ENCODE assay signal across 21 mouse cellular contexts in the genomic region with DNA sequence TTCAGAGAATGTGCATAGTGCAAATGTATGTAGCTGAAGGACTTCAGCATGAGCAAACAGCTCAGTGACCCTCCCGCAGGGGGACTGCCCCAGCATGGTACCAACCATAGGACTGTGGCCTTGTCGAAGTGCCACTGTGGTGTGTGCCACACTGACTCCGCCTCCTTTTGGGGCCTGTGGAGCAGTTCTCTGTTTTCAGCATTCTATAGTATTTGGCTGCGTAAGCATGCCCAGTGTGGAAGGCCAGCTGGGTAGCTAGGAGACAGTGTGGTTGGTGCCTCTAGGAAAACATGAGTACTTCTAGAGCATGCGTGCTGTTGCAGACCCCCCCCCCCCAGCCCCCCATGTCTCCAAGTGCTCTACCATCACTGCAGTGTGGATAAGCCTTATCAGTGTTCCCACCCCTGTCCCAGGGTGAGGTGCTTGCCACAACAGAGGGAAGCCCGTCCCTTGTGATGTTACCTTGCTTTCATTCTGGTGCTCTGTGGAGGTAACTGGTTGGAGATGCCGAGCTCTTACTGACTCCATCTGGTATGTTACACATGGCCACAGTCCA. TPM values are rescaled to one million over a fixed set of nuclear protein-coding genes. Genes with fewer than 3 reads are reported as not detected.
DNase-seq lines count a peak whose midpoint lies in the region; ATAC-seq and TF ChIP-seq lines count a peak whose summit lies in the region.
"Had no signal": no experiment of that assay in that cellular context is flagged by ENCODE, and none has a peak within 500 bp of the region (broad histone marks: within the 10 kb centered on the region; RNA-seq: fewer than 3 reads in every experiment).

No protein-coding gene starts in this region.

- TF ChIP-seq EP300 in liver, postnatal 0 days (IDR thresholded peaks at IDR 0.05; ENCODE audit: low read depth): 0 out of 2 replicates have a peak, but pooled peaks have one; percentile 27

- no peaks in the 10 kb centered on the region for H3K9me3 ChIP-seq in forebrain, postnatal 0 days (ENCODE audit: low read length)
- no peaks in the 10 kb centered on the region for H3K9me3 ChIP-seq in forebrain, embryonic 16.5 days (ENCODE audit: control insufficient read depth, low read length)
- H3K9me3 ChIP-seq in G1E (replicated peaks): no peaks in the 10 kb centered on the region
- H3K9me3 ChIP-seq in liver, postnatal 0 days (ENCODE audit: low read length): no peaks in the 10 kb centered on the region
- H3K9me3 ChIP-seq in midbrain, postnatal 0 days (ENCODE audit: low read length): no peaks in the 10 kb centered on the region
- H3K9me3 ChIP-seq: heart, embryonic 13.5 days; hindbrain, embryonic 15.5 days; limb, embryonic 13.5 days; midbrain, embryonic 13.5 days had no signal

- H3K4me3 ChIP-seq in forebrain, postnatal 0 days (ENCODE audit: low read depth, low read length): no peak overlapping the region
- no peak overlapping the region for H3K4me3 ChIP-seq in forebrain, embryonic 16.5 days (replicated peaks; ENCODE audit: low read length)
- H3K4me3 ChIP-seq in G1E (ENCODE audit: low read depth, low read length): peak overlapping the region; percentile 53; the same call in 1 of the 2 replicates
- H3K4me3 ChIP-seq in liver, postnatal 0 days (ENCODE audit: low read depth, low read length): no peak overlapping the region
- H3K4me3 ChIP-seq in midbrain, postnatal 0 days (ENCODE audit: low read depth, low read length): no peak overlapping the region
- H3K4me3 ChIP-seq: heart, embryonic 13.5 days; hindbrain, embryonic 15.5 days; limb, embryonic 13.5 days; midbrain, embryonic 13.5 days; myocyte had no signal

- 0 out of 2 replicates have a peak, but pooled peaks have one; percentile 27 for ATAC-seq in forebrain, postnatal 0 days
- no peak for ATAC-seq in forebrain, embryonic 16.5 days
- ATAC-seq in G1E (ENCODE audit: extremely low read depth, insufficient number of reproducible peaks, low FRiP score, poor library complexity, severe bottlenecking): peak; percentile 76
- ATAC-seq in liver, postnatal 0 days: peak; percentile 79
- no peak for ATAC-seq in midbrain, postnatal 0 days (ENCODE audit: low FRiP score)
- ATAC-seq: intestine, embryonic 16.5 days; midbrain, embryonic 13.5 days had no signal

- peaks cover 88% of the 10 kb centered on the region for H3K36me3 ChIP-seq in forebrain, postnatal 0 days (ENCODE audit: insufficient read depth)
- H3K36me3 ChIP-seq in forebrain, embryonic 16.5 days (ENCODE audit: control insufficient read depth, insufficient read depth): peaks cover 49% of the 10 kb centered on the region
- H3K36me3 ChIP-seq in G1E (replicated peaks): peaks cover 99% of the 10 kb centered on the region
- H3K36me3 ChIP-seq in liver, postnatal 0 days (replicated peaks; ENCODE audit: insufficient read depth, low read length): peaks cover 94% of the 10 kb centered on the region
- H3K36me3 ChIP-seq in midbrain, postnatal 0 days (ENCODE audit: insufficient read depth, low read length): peaks cover 86% of the 10 kb centered on the region

- H3K4me2 ChIP-seq in forebrain, postnatal 0 days (ENCODE audit: low read depth): no peak overlapping the region
- no peak overlapping the region for H3K4me2 ChIP-seq in forebrain, embryonic 16.5 days (ENCODE audit: low read length)
- no peak overlapping the region for H3K4me2 ChIP-seq in liver, postnatal 0 days (ENCODE audit: low read depth, low read length)
- no peak overlapping the region for H3K4me2 ChIP-seq in midbrain, postnatal 0 days (ENCODE audit: low read depth, low read length, poor library complexity, severe bottlenecking)
- H3K4me2 ChIP-seq: heart, embryonic 13.5 days; hindbrain, embryonic 15.5 days; limb, embryonic 13.5 days; midbrain, embryonic 13.5 days had no signal

- H3K9ac ChIP-seq in forebrain, postnatal 0 days: no peak overlapping the region
- H3K9ac ChIP-seq in forebrain, embryonic 16.5 days (replicated peaks; ENCODE audit: low read depth, low read length): no peak overlapping the region
- no peak overlapping the region for H3K9ac ChIP-seq in liver, postnatal 0 days (replicated peaks)
- no peak overlapping the region for H3K9ac ChIP-seq in midbrain, postnatal 0 days (replicated peaks; ENCODE audit: low read length, poor library complexity, severe bottlenecking)
- H3K9ac ChIP-seq: heart, embryonic 13.5 days; hindbrain, embryonic 15.5 days; limb, embryonic 13.5 days; midbrain, embryonic 13.5 days had no signal

- 84% methylated on average over 7 of the region's 7 CpGs for WGBS in forebrain, postnatal 0 days
- WGBS in forebrain, embryonic 16.5 days: 87% methylated on average over 7 of the region's 7 CpGs
- 62% methylated on average over 7 of the region's 7 CpGs for WGBS in liver, postnatal 0 days (ENCODE audit: insufficient replicate concordance)
- WGBS in midbrain, postnatal 0 days: 94% methylated on average over 7 of the region's 7 CpGs

- no peak for TF ChIP-seq CTCF in forebrain, postnatal 0 days (IDR thresholded peaks at IDR 0.05; ENCODE audit: low read depth)
- TF ChIP-seq CTCF in G1E (IDR thresholded peaks at IDR 0.05; ENCODE audit: low read depth, low read length): no peak
- TF ChIP-seq CTCF in liver, postnatal 0 days (IDR thresholded peaks at IDR 0.05; ENCODE audit: low read depth): no peak
- TF ChIP-seq CTCF in midbrain, postnatal 0 days (IDR thresholded peaks at IDR 0.05): no peak

- no peak for DNase-seq in forebrain, postnatal 0 days
- peak; percentile 67 for DNase-seq in G1E (ENCODE audit: low spot score)
- peak; percentile 68 for DNase-seq in liver
- no peak for DNase-seq in liver, postnatal 0 days
- DNase-seq in adrenal gland, postnatal 36 days: no peak
- no peak for DNase-seq in MN1 (ENCODE audit: low spot score)
- DNase-seq in midbrain, postnatal 0 days (ENCODE audit: low spot score): no peak
- DNase-seq: adrenal gland, adult 8-10 months; cerebellum, adult 11 months; cerebellum, postnatal 14 days; embryo, embryonic 11 days; heart, postnatal 36 days; retina, postnatal 1 day; thymus, postnatal 14 days had no signal

- no peaks in the 10 kb centered on the region for H3K4me1 ChIP-seq in forebrain, postnatal 0 days (ENCODE audit: insufficient read depth)
- H3K4me1 ChIP-seq in forebrain, embryonic 16.5 days (replicated peaks; ENCODE audit: control insufficient read depth, insufficient read depth, low read length): no peaks in the 10 kb centered on the region
- peaks cover 49% of the 10 kb centered on the region for H3K4me1 ChIP-seq in G1E (ENCODE audit: insufficient read depth, low read depth, low read length)
- H3K4me1 ChIP-seq in liver, postnatal 0 days (ENCODE audit: insufficient read depth): no peaks in the 10 kb centered on the region; the same call in 1 of the 2 replicates
- H3K4me1 ChIP-seq in midbrain, postnatal 0 days (ENCODE audit: insufficient read depth, low read length): no peaks in the 10 kb centered on the region
- H3K4me1 ChIP-seq: hindbrain, embryonic 15.5 days; limb, embryonic 13.5 days; midbrain, embryonic 13.5 days had no signal

- no peaks in the 10 kb centered on the region for H3K27me3 ChIP-seq in forebrain, postnatal 0 days (ENCODE audit: insufficient read depth, low read length)
- H3K27me3 ChIP-seq in forebrain, embryonic 16.5 days (replicated peaks; ENCODE audit: control insufficient read depth, insufficient read depth, low read length): no peaks in the 10 kb centered on the region
- no peaks in the 10 kb centered on the region for H3K27me3 ChIP-seq in G1E (ENCODE audit: insufficient read depth, low read length)
- H3K27me3 ChIP-seq in liver, postnatal 0 days (ENCODE audit: insufficient read depth, low read length): no peaks in the 10 kb centered on the region
- no peaks in the 10 kb centered on the region for H3K27me3 ChIP-seq in midbrain, postnatal 0 days (ENCODE audit: insufficient read depth, low read length)
- H3K27me3 ChIP-seq: heart, embryonic 13.5 days; hindbrain, embryonic 15.5 days; limb, embryonic 13.5 days; midbrain, embryonic 13.5 days had no signal

- H3K27ac ChIP-seq in forebrain, postnatal 0 days (ENCODE audit: low read depth, low read length): no peak overlapping the region
- H3K27ac ChIP-seq in forebrain, embryonic 16.5 days (ENCODE audit: low read length): no peak overlapping the region
- no peak overlapping the region for H3K27ac ChIP-seq in liver, postnatal 0 days (ENCODE audit: low read depth)
- H3K27ac ChIP-seq in midbrain, postnatal 0 days (ENCODE audit: low read depth, low read length): no peak overlapping the region
- H3K27ac ChIP-seq: heart, embryonic 13.5 days; hindbrain, embryonic 15.5 days; limb, embryonic 13.5 days; midbrain, embryonic 13.5 days had no signal

RNA-seq across cellular contexts. Expression of a gene that starts 26.2 kb away (rescaled TPM):
- 18.1 and 18.7 TPM in 2 replicates for total RNA-seq in forebrain, postnatal 0 days (2014; rRNA removed)
- polyA plus RNA-seq in forebrain, postnatal 0 days (2015; fragmentation: Nextera tagmentation; extraction: Ambion mirVana): 20.2 and 21.8 TPM in 2 replicates
- 31.2 and 40.0 TPM in 2 replicates for polyA plus RNA-seq in forebrain, embryonic 16.5 days (2015; fragmentation: Nextera tagmentation; extraction: Ambion mirVana)
- 20.0 and 22.7 TPM in 2 replicates for total RNA-seq in G1E (2014; fragmentation: Nextera tagmentation)
- 27.7 and 32.8 TPM in 2 replicates for total RNA-seq in G1E (2017)
- 19.6 and 24.4 TPM in 2 replicates for polyA plus RNA-seq in G1E (2012)
- 11.1 and 12.2 TPM in 2 replicates for polyA plus RNA-seq in liver, postnatal 0 days (2015; fragmentation: Nextera tagmentation; extraction: Ambion mirVana)
- 10 to 100 TPM; 20.9 to 24.8 TPM for total RNA-seq in adrenal gland, postnatal 36 days (2021)
- total RNA-seq in midbrain, postnatal 0 days (2014; rRNA removed): 15.2 and 15.7 TPM in 2 replicates
- 16.7 and 19.4 TPM in 2 replicates for polyA plus RNA-seq in midbrain, postnatal 0 days (2015; fragmentation: Nextera tagmentation; extraction: Ambion mirVana)

RNA-seq across cellular contexts. Expression of a gene that starts 32.7 kb away (rescaled TPM):
- 29.1 and 35.7 TPM in 2 replicates for total RNA-seq in forebrain, postnatal 0 days (2014; rRNA removed)
- 35.8 and 45.3 TPM in 2 replicates for polyA plus RNA-seq in forebrain, postnatal 0 days (2015; fragmentation: Nextera tagmentation; extraction: Ambion mirVana)
- 97.5 and 118 TPM in 2 replicates for polyA plus RNA-seq in forebrain, embryonic 16.5 days (2015; fragmentation: Nextera tagmentation; extraction: Ambion mirVana)
- total RNA-seq in G1E (2014; fragmentation: Nextera tagmentation) (94.3 and 104 TPM in 2 replicates), G1E (2017) (367 and 402 TPM in 2 replicates)
- 129 and 303 TPM in 2 replicates for polyA plus RNA-seq in G1E (2012)
- 278 and 292 TPM in 2 replicates for polyA plus RNA-seq in liver, postnatal 0 days (2015; fragmentation: Nextera tagmentation; extraction: Ambion mirVana)
- total RNA-seq in adrenal gland, postnatal 36 days (2021): 10 to 100 TPM; 12.3 to 14.5 TPM
- 16.3 and 23.0 TPM in 2 replicates for total RNA-seq in midbrain, postnatal 0 days (2014; rRNA removed)
- polyA plus RNA-seq in midbrain, postnatal 0 days (2015; fragmentation: Nextera tagmentation; extraction: Ambion mirVana): 19.0 and 20.0 TPM in 2 replicates

Comparison
In these comparisons a context has a peak if more than half of its experiments do, and no peak if none do; other contexts are left out.
1. ATAC-seq: peak in forebrain, postnatal 0 days (single experiment), G1E (single experiment) and liver, postnatal 0 days (single experiment); none in forebrain, embryonic 16.5 days (single experiment) and midbrain, postnatal 0 days (single experiment).
2. DNase-seq: peak in G1E (single experiment) and liver (single experiment); none in forebrain, postnatal 0 days (single experiment), liver, postnatal 0 days (single experiment), adrenal gland, postnatal 36 days (0 of 2), MN1 (single experiment) and midbrain, postnatal 0 days (single experiment).